Mouse (Mus musculus) embryonic facial prominence, embryonic 12.5 days (tissue): ENCODE data around the gene Dhx58. TPM values are rescaled to one million over a fixed set of nuclear protein-coding genes. Genes with fewer than 3 reads are reported as not detected.

Source experiments
- ATAC-seq: fragments of 200-750 bp; cut with Nextera tagmentation; 2 replicates; pipeline ENCODE4 v1.8.0; 2017; ENCODE audit not compliant: insufficient number of reproducible peaks, insufficient read depth, low FRiP score, low TSS enrichment
- H3K27ac ChIP-seq: fragments of 300-500 bp; sonication (generic); 2 replicates; pipeline ENCODE4 v1.5.1; 2016; ENCODE audit warnings: mild to moderate bottlenecking
- H3K27me3 ChIP-seq: fragments of 300-500 bp; sonication (generic); 2 replicates; pipeline ENCODE4 v1.6.1; 2016; ENCODE audit warnings: mild to moderate bottlenecking, moderate library complexity
- H3K36me3 ChIP-seq: fragments of 300-500 bp; sonication (generic); 2 replicates; pipeline ENCODE4 v1.6.1; 2016; ENCODE audit warnings: mild to moderate bottlenecking
- H3K4me1 ChIP-seq: fragments of 300-500 bp; sonication (generic); 2 replicates; pipeline ENCODE4 v1.6.1; 2016
- H3K4me2 ChIP-seq: fragments of 300-500 bp; sonication (generic); replicated peaks from 2 replicates; pipeline ENCODE4 v1.6.1; 2016; ENCODE audit warnings: mild to moderate bottlenecking, moderate library complexity
- H3K4me3 ChIP-seq: fragments of 300-500 bp; sonication (generic); 2 replicates; pipeline ENCODE4 v1.5.1; 2016; ENCODE audit warnings: mild to moderate bottlenecking
- H3K9ac ChIP-seq: fragments of 300-500 bp; sonication (generic); 2 replicates; pipeline ENCODE4 v1.6.1; 2016; ENCODE audit warnings: mild to moderate bottlenecking, moderate library complexity
- H3K9me3 ChIP-seq: fragments of 300-500 bp; sonication (generic); 2 replicates; pipeline ENCODE4 v1.6.1; 2016; ENCODE audit warnings: mild to moderate bottlenecking, moderate library complexity
- WGBS: fragments of 180-500 bp; shearing (Covaris S2); methylation state at CpG from one replicate; pipeline ENCODE4 v1.1.7; 2016; 5-methylcytosine and 5-hydroxymethylcytosine counted together
- polyA plus RNA-seq: library from polyadenylated mRNA; unstranded; fragments of >200 nt; fragmentation: Nextera tagmentation; extraction: Ambion mirVana; gene quantifications from 2 replicates; pipeline ENCODE4 v1.2.1, GENCODE M21; 2016

Gene Dhx58
- polyA plus RNA-seq, 1 experiment from 2014 or later = 3.3 TPM

GRCm38 (mm10) chr11:100694926-100695325 lies 9.1 kb downstream of the Dhx58 start:
- no peak overlapping the region for H3K4me3 ChIP-seq
- H3K9me3 ChIP-seq = no peaks in the 10 kb centered on the region
- no peaks in the 10 kb centered on the region for H3K36me3 ChIP-seq
- H3K9ac ChIP-seq = no peak overlapping the region
- no peak overlapping the region for H3K4me2 ChIP-seq
- H3K27ac ChIP-seq = no peak overlapping the region
- peaks cover 27% of the 10 kb centered on the region for H3K27me3 ChIP-seq
- H3K4me1 ChIP-seq = peaks cover 9% of the 10 kb centered on the region; the same call in 1 of the 2 replicates
- no peak for ATAC-seq
- WGBS = 41% methylated on average over 5 of the region's 5 CpGs

GRCm38 (mm10) chr11:100693154-100693553 lies 10.9 kb downstream of the Dhx58 start:
- no peak overlapping the region for H3K4me3 ChIP-seq
- no peak overlapping the region for H3K9ac ChIP-seq
- H3K9me3 ChIP-seq = no peaks in the 10 kb centered on the region

DNA sequence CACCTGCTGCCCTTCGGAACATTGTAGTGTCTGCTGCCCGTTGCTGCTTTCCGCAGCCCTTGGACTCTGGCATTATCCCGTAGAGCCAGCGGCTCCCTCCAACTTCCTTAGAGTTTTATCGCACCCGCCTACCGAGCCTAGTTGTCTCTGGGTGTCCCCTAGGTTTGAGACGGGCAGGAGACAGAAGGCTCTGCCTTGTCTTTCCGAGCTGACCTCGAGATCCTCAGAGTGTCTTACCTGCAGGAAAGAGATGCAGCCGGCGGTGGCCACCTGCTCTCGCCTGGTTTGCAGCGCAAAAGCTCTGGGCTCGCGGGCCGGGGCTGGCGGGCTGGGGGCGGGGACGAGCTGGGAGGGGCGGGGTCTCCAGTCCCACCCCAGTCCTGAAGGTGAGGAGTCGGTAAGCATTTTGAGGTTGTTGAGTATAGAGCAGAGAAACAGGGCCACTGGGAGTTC lies 11.9 kb downstream of the Dhx58 start, which contains the start of gene Zfp385c:
TSS of gene Zfp385c (minus strand) at position 292 of the 453 bp plus-strand sequence.
- Histone ChIP-seq H3K9ac (0 out of 2 replicates have a peak within 1 kb of the TSS, but pooled peaks have one; percentile 15), H3K27ac (no peak within 1 kb of the TSS), H3K36me3 (no peaks in the 10 kb centered on the region), H3K9me3 (no peaks in the 10 kb centered on the region), H3K4me1 (peaks cover 9% of the 10 kb centered on the region; the same call in 1 of the 2 replicates), H3K4me2 (peak within 1 kb of the TSS; percentile 57), H3K4me3 (peak within 1 kb of the TSS; percentile 27), H3K27me3 (peaks cover 29% of the 10 kb centered on the region)
- 1% methylated on average over 23 of the region's 23 CpGs for WGBS
- ATAC-seq = no peak

More at GRCm38 (mm10) chr11:100693154-100693553, 10.9 kb downstream of the Dhx58 start:
- no peak for ATAC-seq
- Histone ChIP-seq H3K27me3 (peaks cover 29% of the 10 kb centered on the region), H3K27ac (no peak overlapping the region), H3K4me2 (no peak overlapping the region), H3K4me1 (peaks cover 9% of the 10 kb centered on the region; the same call in 1 of the 2 replicates), H3K36me3 (no peaks in the 10 kb centered on the region)
- WGBS = 18% methylated on average over 5 of the region's 5 CpGs

DNA sequence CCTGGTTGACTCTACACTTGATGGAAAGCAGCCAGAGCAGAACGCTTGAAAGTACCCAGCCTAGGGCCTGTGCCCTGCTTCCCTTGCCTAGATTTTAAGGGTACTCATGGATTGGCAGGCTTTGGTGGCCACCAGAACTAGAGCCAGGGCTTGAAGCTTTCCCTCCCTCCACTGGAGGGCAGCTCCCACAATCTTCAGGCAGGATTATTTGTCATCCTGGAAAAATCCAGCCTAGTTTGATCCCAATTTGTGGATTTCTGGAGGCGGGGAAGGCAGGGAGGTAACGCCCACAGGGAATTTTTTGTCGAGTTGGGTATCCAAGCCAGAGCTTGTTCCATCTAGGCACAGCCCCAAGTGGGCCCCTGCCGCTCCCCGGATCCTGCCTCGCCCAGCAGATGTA lies 13.7 kb downstream of the Dhx58 start:
- peaks cover 29% of the 10 kb centered on the region for H3K27me3 ChIP-seq
- no peak for ATAC-seq
- H3K36me3 ChIP-seq = no peaks in the 10 kb centered on the region
- no peaks in the 10 kb centered on the region for H3K9me3 ChIP-seq
- no peak overlapping the region for H3K27ac ChIP-seq
- no peak overlapping the region for H3K9ac ChIP-seq
- 71% methylated on average over 7 of the region's 7 CpGs for WGBS
- peaks cover 9% of the 10 kb centered on the region; the same call in 1 of the 2 replicates for H3K4me1 ChIP-seq
- no peak overlapping the region for H3K4me2 ChIP-seq
- H3K4me3 ChIP-seq = no peak overlapping the region

DNA sequence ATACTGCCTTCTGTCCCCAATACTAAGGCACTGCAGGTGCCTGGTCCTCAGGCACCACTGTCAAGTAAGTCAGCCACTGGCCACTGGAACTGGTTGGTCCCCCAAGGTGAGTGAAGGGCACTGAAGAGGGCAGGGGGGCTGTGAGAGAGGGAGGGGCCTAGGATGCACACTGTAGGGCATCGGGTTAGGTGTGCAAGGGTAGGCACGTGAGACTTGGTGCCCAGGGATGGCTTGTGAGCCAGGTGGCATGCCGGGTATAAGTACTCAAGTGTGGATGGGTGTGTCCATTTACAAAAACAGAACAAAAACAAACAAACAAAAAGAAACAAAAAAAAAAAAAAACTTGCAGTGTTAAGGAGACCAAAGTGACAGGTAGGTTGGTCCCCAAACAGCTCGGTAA lies 15.6 kb downstream of the Dhx58 start:
- no peak overlapping the region for H3K4me3 ChIP-seq
- WGBS = 79% methylated on average over 4 of the region's 4 CpGs
- H3K36me3 ChIP-seq = no peaks in the 10 kb centered on the region
- peaks cover 29% of the 10 kb centered on the region for H3K27me3 ChIP-seq
- H3K4me2 ChIP-seq = no peak overlapping the region
- H3K9me3 ChIP-seq = no peaks in the 10 kb centered on the region
- no peak overlapping the region for H3K27ac ChIP-seq
- peaks cover 9% of the 10 kb centered on the region; the same call in 1 of the 2 replicates for H3K4me1 ChIP-seq
- no peak for ATAC-seq
- H3K9ac ChIP-seq = no peak overlapping the region

DNA sequence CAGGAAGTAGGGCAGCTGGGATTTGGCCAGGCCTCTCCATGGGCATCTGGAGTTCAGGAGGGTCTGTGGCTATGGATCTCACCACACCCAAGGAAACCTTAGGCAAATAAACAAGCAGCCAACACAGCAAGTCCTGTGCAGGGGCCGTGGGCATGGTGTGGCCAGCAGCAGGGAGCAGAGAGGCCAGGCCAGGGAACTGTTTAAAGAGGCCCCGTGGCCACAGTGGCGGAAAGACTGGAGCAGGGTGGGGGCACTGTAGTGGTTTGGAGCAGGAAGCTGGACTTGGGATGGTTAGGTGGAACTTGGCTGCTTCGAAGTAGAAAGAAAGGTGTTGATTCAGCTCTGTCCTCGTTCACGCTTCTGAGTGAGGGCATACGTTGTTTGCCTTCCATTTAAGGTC lies 16.8 kb downstream of the Dhx58 start:
- Histone ChIP-seq H3K27me3 (peaks cover 21% of the 10 kb centered on the region), H3K36me3 (no peaks in the 10 kb centered on the region), H3K9ac (no peak overlapping the region), H3K4me3 (no peak overlapping the region), H3K4me2 (no peak overlapping the region), H3K27ac (no peak overlapping the region), H3K4me1 (peaks cover 6% of the 10 kb centered on the region; the same call in 1 of the 2 replicates), H3K9me3 (no peaks in the 10 kb centered on the region)
- ATAC-seq = no peak
- WGBS = 81% methylated on average over 7 of the region's 7 CpGs

- H3K9ac ChIP-seq = no peak overlapping the region
- no peak overlapping the region for H3K4me2 ChIP-seq
- 0 out of 2 replicates have a peak, but pooled peaks cover 6% of the 10 kb centered on the region for H3K27me3 ChIP-seq
- 72% methylated on average over 3 of the region's 3 CpGs for WGBS
- H3K4me1 ChIP-seq = no peaks in the 10 kb centered on the region
- H3K36me3 ChIP-seq = no peaks in the 10 kb centered on the region
- ATAC-seq = no peak
- H3K9me3 ChIP-seq = no peaks in the 10 kb centered on the region
- H3K4me3 ChIP-seq = no peak overlapping the region
- H3K27ac ChIP-seq = no peak overlapping the region
Measured at GRCm38 (mm10) chr11:100685371-100685770, 18.7 kb downstream of the Dhx58 start.

- 67% methylated on average over 2 of the region's 2 CpGs for WGBS
- Histone ChIP-seq H3K4me2 (no peak overlapping the region), H3K9ac (no peak overlapping the region), H3K27me3 (no peaks in the 10 kb centered on the region), H3K4me3 (no peak overlapping the region), H3K27ac (no peak overlapping the region), H3K9me3 (no peaks in the 10 kb centered on the region), H3K4me1 (no peaks in the 10 kb centered on the region), H3K36me3 (no peaks in the 10 kb centered on the region)
- ATAC-seq = no peak
Measured at GRCm38 (mm10) chr11:100684084-100684483, 20.0 kb downstream of the Dhx58 start.

GRCm38 (mm10) chr11:100682526-100682925 lies 21.5 kb downstream of the Dhx58 start:
- Histone ChIP-seq H3K4me2 (no peak overlapping the region), H3K27ac (no peak overlapping the region), H3K36me3 (no peaks in the 10 kb centered on the region), H3K9ac (no peak overlapping the region), H3K27me3 (no peaks in the 10 kb centered on the region), H3K9me3 (no peaks in the 10 kb centered on the region), H3K4me3 (no peak overlapping the region), H3K4me1 (no peaks in the 10 kb centered on the region)
- WGBS = 77% methylated on average over 5 of the region's 5 CpGs
- no peak for ATAC-seq

- H3K9me3 ChIP-seq = no peaks in the 10 kb centered on the region
- no peaks in the 10 kb centered on the region for H3K4me1 ChIP-seq
- WGBS = 70% methylated on average over 5 of the region's 5 CpGs
- no peak overlapping the region for H3K4me3 ChIP-seq
- H3K36me3 ChIP-seq = no peaks in the 10 kb centered on the region
- H3K9ac ChIP-seq = no peak overlapping the region
- H3K27me3 ChIP-seq = no peaks in the 10 kb centered on the region
- H3K27ac ChIP-seq = no peak overlapping the region
- no peak for ATAC-seq
- no peak overlapping the region for H3K4me2 ChIP-seq
Measured at GRCm38 (mm10) chr11:100681826-100682225, 22.2 kb downstream of the Dhx58 start.

- Histone ChIP-seq H3K9me3 (no peaks in the 10 kb centered on the region), H3K4me2 (no peak overlapping the region), H3K27ac (no peak overlapping the region), H3K9ac (no peak overlapping the region), H3K4me3 (no peak overlapping the region), H3K36me3 (no peaks in the 10 kb centered on the region), H3K4me1 (0 out of 2 replicates have a peak, but pooled peaks cover 7% of the 10 kb centered on the region), H3K27me3 (peaks cover 9% of the 10 kb centered on the region)
- ATAC-seq = no peak
- 62% methylated on average over 7 of the region's 7 CpGs for WGBS
Measured at GRCm38 (mm10) chr11:100677810-100678209, 26.3 kb downstream of the Dhx58 start.

DNA sequence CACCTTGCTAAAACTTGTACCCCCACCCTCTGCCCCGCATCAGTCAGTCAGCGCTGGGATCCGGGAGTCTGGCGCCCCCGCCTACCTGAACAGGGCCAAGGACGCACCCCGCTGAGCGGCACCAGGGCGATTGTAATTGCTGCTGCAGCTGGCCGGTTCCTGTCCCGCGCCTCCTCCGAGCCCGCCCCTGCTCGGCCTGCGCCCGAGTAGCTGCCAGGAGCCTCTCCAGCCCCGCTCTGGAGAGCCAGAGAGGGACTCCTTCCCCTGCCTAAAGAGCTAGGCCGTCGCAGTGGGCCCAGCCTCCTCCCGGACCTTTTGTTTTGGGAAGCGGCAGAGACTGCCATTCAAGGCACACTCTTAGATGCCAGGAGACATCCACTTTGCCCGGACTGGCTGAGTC lies 30.9 kb downstream of the Dhx58 start:
- Histone ChIP-seq H3K4me2 (peak overlapping the region; percentile 47), H3K9me3 (no peaks in the 10 kb centered on the region), H3K9ac (peak overlapping the region; percentile 44), H3K4me3 (peak overlapping the region; percentile 18), H3K36me3 (no peaks in the 10 kb centered on the region), H3K27me3 (peaks cover 19% of the 10 kb centered on the region), H3K4me1 (0 out of 2 replicates have a peak, but pooled peaks cover 10% of the 10 kb centered on the region), H3K27ac (no peak overlapping the region)
- WGBS = 3% methylated on average over 23 of the region's 23 CpGs
- no peak for ATAC-seq
